Mouse (Mus musculus) pancreas, adult 10 weeks (tissue): ENCODE measurements around the gene Cdkl4. TPM values are rescaled to one million over a fixed set of nuclear protein-coding genes. Genes with fewer than 3 reads are reported as not detected.

Experiments used
- polyA plus RNA-seq: library from polyadenylated mRNA; stranded (reverse); fragments of 350-450 nt; fragmentation: Illumina TruSeq; extraction: RNeasy Lipid Tissue Mini Kit (QIAGEN cat#74804); gene quantifications from one replicate; pipeline ENCODE4 v1.2.3, GENCODE M21; 2015; ENCODE audit warnings: low read depth, low replicate concordance; ENCODE audit not compliant: insufficient read depth

The Cdkl4 gene
- not detected for polyA plus RNA-seq

DNA sequence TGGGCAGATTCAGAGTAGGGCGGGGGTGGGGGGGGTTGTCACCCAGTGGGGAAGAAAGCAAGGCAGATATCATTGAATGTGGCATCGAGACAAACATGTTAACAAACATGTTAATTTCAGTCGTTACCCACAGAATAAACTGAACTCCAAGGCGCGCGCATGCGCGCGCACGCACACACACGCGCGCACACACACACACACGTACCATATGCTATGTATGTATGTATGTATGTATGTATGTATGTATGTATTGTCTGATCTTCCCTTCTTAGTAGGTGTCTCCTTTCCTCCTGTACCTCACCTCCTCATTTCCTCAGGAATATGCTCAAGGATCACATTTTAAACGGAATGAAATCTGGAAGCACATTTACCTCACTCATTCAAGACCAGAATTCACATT, at the start of gene Cdkl4:
Cdkl4 (minus strand) TSS at position 175 of the 400 bp plus-strand sequence.

DNA sequence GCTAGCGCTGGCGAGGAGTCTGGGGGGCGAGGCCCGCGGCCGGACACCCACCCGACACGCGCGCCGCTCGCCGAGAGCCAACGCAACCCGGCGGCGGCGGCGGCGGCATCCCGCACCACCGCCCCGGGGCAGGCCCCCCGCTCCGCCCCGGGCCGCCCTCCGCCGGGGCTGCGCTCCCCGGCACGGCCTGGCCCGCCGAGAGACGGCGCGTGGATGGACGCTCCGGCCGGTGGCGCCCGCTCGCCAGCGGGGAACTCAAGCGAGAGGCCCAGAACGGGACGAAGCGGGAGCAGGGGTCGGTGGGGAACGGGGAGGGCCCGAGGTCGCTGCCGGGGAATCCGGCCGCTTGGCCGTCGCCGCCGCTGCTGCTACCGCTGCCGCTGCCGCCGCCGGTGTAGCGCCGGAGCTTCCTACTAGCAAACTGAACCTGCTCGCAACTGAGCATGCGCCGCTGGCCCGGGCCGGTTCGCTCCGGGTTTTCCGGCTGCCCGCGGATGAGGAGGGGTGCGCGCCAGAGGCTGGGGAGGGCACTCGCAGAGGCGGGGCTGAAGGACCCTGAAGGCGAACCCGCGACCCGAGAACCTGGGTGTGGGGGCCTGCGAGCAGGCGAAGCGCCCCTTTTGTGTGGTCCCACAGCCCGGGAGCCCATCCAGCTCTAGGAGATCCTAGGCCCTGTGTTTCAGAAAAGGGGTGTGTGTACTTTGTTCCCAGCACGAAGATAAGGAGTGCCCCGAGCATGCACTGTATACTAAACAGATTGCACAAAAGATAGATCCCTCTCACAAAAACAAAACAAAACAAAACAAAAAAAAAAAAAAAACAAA, 97.4 kb downstream of the Cdkl4 start, which contains the start of gene Sos1:
Sos1 (minus strand) TSS at position 423 of the 824 bp plus-strand sequence.

Other genes starting within 250 kb of the Cdkl4 start
- gene Gm10190, start 204.3 kb downstream of the Cdkl4 start, polyA plus RNA-seq = not detected
- gene Sos1, start 97.4 kb downstream of the Cdkl4 start, polyA plus RNA-seq = 3.0 TPM
- gene Map4k3, start 150.7 kb upstream of the Cdkl4 start, polyA plus RNA-seq = 10.9 TPM